Mouse (Mus musculus) skeletal muscle tissue, postnatal 0 days (tissue): ENCODE results near the gene Lyg2. TPM values are rescaled to one million over a fixed set of nuclear protein-coding genes. Genes with fewer than 3 reads are reported as not detected.

Experiments used
- polyA plus RNA-seq: library from polyadenylated mRNA; unstranded; fragments of >200 nt; fragmentation: Nextera tagmentation; extraction: Ambion mirVana; gene quantifications from 2 replicates; pipeline ENCODE4 v1.2.1, GENCODE M21; 2015

The Lyg2 gene
- not detected in 2 replicates for polyA plus RNA-seq

GRCm38 (mm10) chr1:37916393-37916792 is at the start of gene Lyg2:
TSS of gene Lyg2 (minus strand) at chr1:37916493.

GRCm38 (mm10) chr1:37957659-37958058 is 41.4 kb upstream of the Lyg2 start, which contains the start of gene Lyg1:
TSS of gene Lyg1 (minus strand) at chr1:37957759.

GRCm38 (mm10) chr1:37890025-37890652 is 26.2 kb downstream of the Lyg2 start, which contains the start of the genes Mitd1 and Mrpl30:
TSS of gene Mitd1 (minus strand) at chr1:37890411.
TSS of gene Mrpl30 (plus strand) at chr1:37890477.

GRCm38 (mm10) chr1:37871704-37872103 is 44.6 kb downstream of the Lyg2 start, which contains the start of gene Lipt1:
TSS of gene Lipt1 (plus strand) at chr1:37871738.

GRCm38 (mm10) chr1:37866286-37866685 is 50.0 kb downstream of the Lyg2 start, which contains the start of gene Tsga10:
TSS of gene Tsga10 (minus strand) at chr1:37866429.

Other genes starting within 250 kb of the Lyg2 start
- 0.21 and 0.44 TPM in 2 replicates for gene 2010300C02Rik, start 196.4 kb downstream of the Lyg2 start, polyA plus RNA-seq
- gene Tsga10, start 50.1 kb downstream of the Lyg2 start, polyA plus RNA-seq = 3.5 and 4.1 TPM in 2 replicates
- 10.2 and 12.0 TPM in 2 replicates for gene Lipt1, start 44.8 kb downstream of the Lyg2 start, polyA plus RNA-seq
- gene Mitd1, start 26.1 kb downstream of the Lyg2 start, polyA plus RNA-seq = 7.5 and 9.9 TPM in 2 replicates
- gene Mrpl30, start 26.0 kb downstream of the Lyg2 start, polyA plus RNA-seq = 389 and 482 TPM in 2 replicates
- not detected in 2 replicates for gene Lyg1, start 41.3 kb upstream of the Lyg2 start, polyA plus RNA-seq
- 77.4 and 79.0 TPM in 2 replicates for gene Txndc9, start 81.4 kb upstream of the Lyg2 start, polyA plus RNA-seq
- gene Eif5b, start 81.5 kb upstream of the Lyg2 start, polyA plus RNA-seq = 13.3 and 16.2 TPM in 2 replicates
- gene Rev1, start 213.3 kb upstream of the Lyg2 start, polyA plus RNA-seq = 10.5 and 11.0 TPM in 2 replicates